Mouse (Mus musculus): ENCODE results near the gene Foxo6. TPM values are rescaled to one million over a fixed set of nuclear protein-coding genes. Genes with fewer than 3 reads are reported as not detected.

Gene Foxo6
- polyA plus RNA-seq (2012; rRNA removed) = 22.7 and 35.4 TPM in 2 replicates

DNA sequence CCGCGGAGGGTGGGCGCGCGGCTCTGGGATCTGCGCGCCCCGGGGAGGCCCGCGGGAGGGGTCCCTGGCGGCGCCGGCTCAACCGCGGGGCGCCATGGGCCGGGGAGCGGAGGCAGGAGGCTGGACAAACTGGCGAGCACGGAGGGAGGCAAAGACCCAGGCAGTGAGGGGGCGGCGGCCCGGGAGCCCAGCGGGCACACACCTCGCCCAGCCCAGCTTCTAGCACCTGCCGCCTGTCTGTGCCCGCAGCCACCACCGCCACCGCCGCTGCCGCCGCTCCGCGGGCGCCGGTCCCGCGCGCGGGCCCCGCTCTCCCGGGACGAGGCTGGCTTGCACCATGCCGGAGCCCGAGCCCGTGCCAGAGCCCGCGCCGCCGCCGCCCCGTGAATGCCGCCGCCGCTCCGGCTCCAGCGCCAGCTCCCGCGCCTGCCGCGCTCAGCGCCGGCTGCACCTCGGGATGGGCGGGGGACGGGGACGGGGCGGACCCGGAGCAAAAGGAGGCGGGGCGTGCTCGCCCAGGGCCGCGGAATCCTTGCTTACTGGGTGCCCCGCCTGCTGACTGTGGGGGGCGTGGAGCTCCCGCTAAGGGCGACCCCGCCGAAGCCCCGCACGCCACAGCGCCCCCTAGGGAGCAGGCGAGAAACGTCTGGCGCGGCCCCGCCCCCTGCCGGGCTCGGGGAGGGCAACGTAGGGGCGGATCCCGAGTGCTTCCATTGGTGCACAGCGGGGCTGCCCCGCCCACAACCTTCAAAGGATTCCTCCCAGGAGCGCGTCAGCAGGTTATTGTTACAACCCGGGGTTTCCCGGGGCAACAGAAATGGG lies at the start of gene Foxo6:
Gene Foxo6 (minus strand): TSS at position 60 of the 822 bp plus-strand sequence.
- peak; percentile 98 for DNase-seq (ENCODE audit: low read depth)
- TF ChIP-seq POLR2A (IDR thresholded peaks at IDR 0.05; ENCODE audit: borderline replicate concordance, extremely low read depth, insufficient read depth, insufficient read length, poor library complexity, severe bottlenecking) (peak; percentile 69), CTCF (IDR thresholded peaks at IDR 0.05; ENCODE audit: borderline replicate concordance, extremely low read depth, insufficient read depth, insufficient read length) (peak; percentile 80)

DNA sequence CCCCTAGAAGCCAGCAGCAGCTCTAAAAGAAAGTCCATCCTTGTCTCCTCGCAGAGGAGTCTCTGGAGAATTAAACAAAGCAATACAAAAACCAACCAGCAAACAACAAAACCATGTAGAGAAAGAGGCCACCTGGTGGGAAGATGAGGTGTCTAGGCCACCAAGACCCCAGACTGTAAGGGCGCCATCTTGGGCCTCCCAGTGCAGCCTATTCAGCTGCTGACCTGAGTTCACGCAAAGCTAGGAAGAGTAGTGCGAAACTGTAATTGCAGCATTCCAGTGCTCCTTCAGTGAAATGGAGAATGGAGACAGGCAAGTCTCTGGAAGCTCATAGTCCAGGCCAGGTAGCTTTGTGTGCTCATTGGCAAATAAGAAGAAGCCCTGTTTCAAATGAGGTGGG lies 47.2 kb upstream of the Foxo6 start:
- TF ChIP-seq CTCF (IDR thresholded peaks at IDR 0.05; ENCODE audit: borderline replicate concordance, extremely low read depth, insufficient read depth, insufficient read length) = no peak
- no peak for TF ChIP-seq POLR2A (IDR thresholded peaks at IDR 0.05; ENCODE audit: borderline replicate concordance, extremely low read depth, insufficient read depth, insufficient read length, poor library complexity, severe bottlenecking)
- DNase-seq (ENCODE audit: low read depth) = no peak

DNA sequence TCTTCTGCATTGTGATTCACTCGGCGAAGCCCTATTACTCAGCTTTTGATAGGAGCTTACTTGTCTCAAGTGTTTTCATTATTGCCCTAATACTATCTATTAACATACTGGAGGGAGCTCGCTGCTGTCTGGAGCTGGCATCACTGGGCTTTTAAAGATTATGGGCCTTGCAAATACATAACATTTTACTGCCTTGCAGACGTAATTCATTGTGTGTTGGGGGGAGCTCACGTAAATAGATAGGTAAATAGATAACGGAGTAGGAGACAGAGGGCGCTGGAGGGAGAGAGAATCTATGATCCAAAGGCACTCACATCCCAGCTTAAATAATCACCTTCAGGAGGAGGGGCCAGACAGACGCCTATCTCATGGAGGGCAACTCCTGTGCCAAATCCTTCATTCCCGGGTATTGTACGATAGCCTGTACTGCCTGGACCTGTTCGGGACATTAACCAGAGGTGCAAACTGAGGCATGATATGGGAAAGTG lies 45.8 kb upstream of the Foxo6 start:
- DNase-seq (ENCODE audit: low read depth) = peak; percentile 87
- TF ChIP-seq CTCF (IDR thresholded peaks at IDR 0.05; ENCODE audit: borderline replicate concordance, extremely low read depth, insufficient read depth, insufficient read length) (no peak), POLR2A (IDR thresholded peaks at IDR 0.05; ENCODE audit: borderline replicate concordance, extremely low read depth, insufficient read depth, insufficient read length, poor library complexity, severe bottlenecking) (no peak)

DNA sequence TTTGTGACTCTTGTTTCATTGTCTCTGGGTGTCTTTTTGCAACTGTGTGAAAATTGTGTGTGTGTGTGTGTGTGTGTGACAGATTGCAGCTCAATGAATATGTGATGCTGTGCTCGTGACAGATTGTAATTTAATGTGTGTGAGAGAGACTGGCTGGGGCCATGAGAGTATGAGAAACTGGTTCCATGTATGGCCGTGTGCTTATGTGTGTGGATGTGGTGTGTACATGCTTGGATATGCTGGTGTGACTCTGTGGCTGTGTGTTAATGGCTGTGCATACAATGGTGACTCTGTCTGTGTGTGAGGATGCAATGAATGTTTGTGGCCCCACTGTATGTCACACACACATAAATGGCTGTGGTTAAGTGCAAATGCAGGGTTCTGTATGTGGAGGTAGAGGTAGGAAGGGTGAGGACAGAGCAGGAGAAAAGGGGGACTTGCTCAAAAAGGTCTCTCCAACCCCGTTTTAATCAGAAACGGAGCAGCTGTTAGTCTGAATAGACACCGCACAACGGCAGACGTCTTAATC lies 45.3 kb upstream of the Foxo6 start:
- DNase-seq (ENCODE audit: low read depth) = peak; percentile 54

DNA sequence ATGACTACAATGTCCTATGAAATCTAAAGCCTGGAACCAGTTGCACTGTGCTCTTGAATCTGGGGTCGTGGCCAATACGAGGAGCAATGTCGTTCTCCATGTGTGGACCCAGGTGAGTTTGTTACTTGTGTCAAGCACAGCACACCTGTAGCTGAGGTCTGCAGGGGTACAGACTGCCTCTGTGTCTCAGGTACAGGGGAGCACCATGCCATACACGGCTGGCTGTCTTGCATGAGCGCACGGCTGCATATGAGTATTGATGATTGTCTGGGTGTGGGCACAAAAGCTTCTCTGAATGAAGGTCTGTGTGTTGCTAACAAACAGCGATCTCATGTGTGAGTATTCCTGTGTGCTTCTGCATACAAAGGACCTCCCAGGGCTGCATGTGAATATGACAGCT lies 44.8 kb upstream of the Foxo6 start:
- no peak for DNase-seq (ENCODE audit: low read depth)
- no peak for TF ChIP-seq CTCF (IDR thresholded peaks at IDR 0.05; ENCODE audit: borderline replicate concordance, extremely low read depth, insufficient read depth, insufficient read length)

More for the DNA sequence above, 45.3 kb upstream of the Foxo6 start:
- TF ChIP-seq CTCF (IDR thresholded peaks at IDR 0.05; ENCODE audit: borderline replicate concordance, extremely low read depth, insufficient read depth, insufficient read length) (no peak), POLR2A (IDR thresholded peaks at IDR 0.05; ENCODE audit: borderline replicate concordance, extremely low read depth, insufficient read depth, insufficient read length, poor library complexity, severe bottlenecking) (no peak)

DNA sequence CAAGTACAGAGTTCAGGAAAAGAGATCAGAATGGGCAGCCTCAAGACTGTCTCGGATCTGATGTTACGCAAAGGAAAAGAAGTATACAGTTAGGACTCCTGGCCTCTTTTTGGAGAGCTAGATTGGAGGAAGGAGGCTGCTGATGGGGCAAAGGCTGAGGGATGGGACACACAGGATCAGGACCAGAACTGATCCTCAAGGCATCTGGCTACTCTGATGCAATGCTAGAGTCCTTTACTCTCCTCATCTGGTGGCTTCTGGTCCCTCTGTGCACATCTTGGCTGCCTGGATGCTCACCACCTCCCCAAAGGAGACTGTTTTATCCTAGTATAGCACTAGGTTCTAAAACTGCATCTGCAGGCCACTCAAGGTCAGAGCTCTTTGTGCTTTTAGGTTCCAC lies 44.4 kb upstream of the Foxo6 start:
- DNase-seq (ENCODE audit: low read depth) = no peak
- TF ChIP-seq CTCF (IDR thresholded peaks at IDR 0.05; ENCODE audit: borderline replicate concordance, extremely low read depth, insufficient read depth, insufficient read length) = no peak
- TF ChIP-seq POLR2A (IDR thresholded peaks at IDR 0.05; ENCODE audit: borderline replicate concordance, extremely low read depth, insufficient read depth, insufficient read length, poor library complexity, severe bottlenecking) = no peak

DNA sequence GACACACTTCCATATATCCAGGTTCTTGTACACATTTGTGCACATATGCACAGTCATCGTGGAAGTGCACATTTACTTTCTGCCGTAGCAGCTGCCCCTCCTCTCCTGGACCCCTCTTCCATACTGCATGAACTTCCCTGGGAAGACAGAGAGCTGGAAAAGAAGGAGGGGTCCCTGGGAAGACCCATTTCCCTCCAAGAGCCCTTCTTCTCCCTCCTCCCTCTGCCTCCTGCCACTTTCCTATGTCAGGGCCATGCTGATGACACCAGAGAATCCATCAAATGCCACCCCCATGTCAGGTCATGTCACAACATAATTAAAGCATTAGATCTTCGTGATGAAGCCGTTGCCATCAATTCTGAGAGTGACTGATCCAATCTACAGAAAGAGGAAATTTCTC lies 38.6 kb upstream of the Foxo6 start:
- peak; percentile 56 for DNase-seq (ENCODE audit: low read depth)
- no peak for TF ChIP-seq CTCF (IDR thresholded peaks at IDR 0.05; ENCODE audit: borderline replicate concordance, extremely low read depth, insufficient read depth, insufficient read length)

DNA sequence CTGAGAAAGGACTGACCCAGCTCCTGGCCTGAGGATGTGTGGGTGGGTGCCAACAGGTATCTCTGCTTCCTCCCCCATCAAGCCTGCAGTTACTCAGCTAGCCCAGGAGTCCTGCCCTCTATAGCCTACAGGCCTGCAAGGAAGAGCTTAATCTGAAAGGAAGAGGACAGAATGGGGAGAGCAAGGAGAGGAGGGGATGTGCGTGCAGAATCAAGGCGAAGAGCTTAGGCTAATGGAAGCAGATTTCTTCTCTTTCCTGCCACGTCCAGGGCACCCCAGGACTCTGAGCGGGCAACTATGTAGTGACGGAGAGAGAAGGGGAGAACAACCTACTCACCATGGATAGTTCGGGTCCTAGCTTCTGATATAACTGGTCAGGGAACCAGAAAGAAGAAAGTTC lies 37.9 kb upstream of the Foxo6 start:
- TF ChIP-seq POLR2A (IDR thresholded peaks at IDR 0.05; ENCODE audit: borderline replicate concordance, extremely low read depth, insufficient read depth, insufficient read length, poor library complexity, severe bottlenecking) (no peak), CTCF (IDR thresholded peaks at IDR 0.05; ENCODE audit: borderline replicate concordance, extremely low read depth, insufficient read depth, insufficient read length) (no peak)
- no peak for DNase-seq (ENCODE audit: low read depth)

DNA sequence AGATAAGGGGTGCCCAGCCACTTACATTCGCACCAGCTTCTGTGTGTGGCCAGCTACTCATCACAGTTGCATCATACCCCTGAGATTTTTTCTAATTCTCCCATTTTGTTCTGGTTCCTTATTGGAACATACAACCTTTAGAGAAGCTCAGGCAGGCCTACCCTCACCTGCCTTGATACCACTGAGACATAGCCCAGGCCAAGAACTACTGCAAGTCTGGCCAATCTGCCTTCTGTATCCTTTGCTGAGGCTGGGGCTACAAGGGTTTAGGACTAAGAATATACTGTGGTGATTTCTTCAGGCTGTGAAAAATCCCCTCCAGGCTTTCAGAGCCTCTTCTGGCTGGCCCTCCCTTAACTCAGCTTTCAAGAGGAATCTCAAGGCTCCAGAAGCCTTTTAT lies 36.7 kb upstream of the Foxo6 start:
- TF ChIP-seq CTCF (IDR thresholded peaks at IDR 0.05; ENCODE audit: borderline replicate concordance, extremely low read depth, insufficient read depth, insufficient read length) = no peak
- no peak for TF ChIP-seq POLR2A (IDR thresholded peaks at IDR 0.05; ENCODE audit: borderline replicate concordance, extremely low read depth, insufficient read depth, insufficient read length, poor library complexity, severe bottlenecking)
- no peak for DNase-seq (ENCODE audit: low read depth)

DNA sequence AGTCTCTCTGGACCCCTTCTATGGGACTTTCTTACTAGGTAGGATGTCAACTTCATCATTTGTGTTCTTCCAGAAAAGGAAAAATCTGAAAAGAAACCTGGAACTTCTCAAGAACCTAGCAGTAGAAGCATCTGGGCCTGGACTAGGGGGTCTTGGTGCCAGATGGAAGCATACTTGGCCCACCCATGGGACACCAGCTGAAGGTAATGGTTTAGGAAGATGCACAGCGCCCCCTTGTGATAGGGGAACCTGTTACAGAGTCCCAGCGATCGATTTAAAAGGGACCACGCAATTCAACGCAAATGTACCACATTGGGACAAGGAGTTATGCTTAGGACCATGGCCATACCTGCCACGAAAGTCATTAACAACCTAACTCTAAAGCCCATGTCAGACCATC lies 36.0 kb upstream of the Foxo6 start:
- DNase-seq (ENCODE audit: low read depth) = peak; percentile 60
- TF ChIP-seq POLR2A (IDR thresholded peaks at IDR 0.05; ENCODE audit: borderline replicate concordance, extremely low read depth, insufficient read depth, insufficient read length, poor library complexity, severe bottlenecking) (no peak), CTCF (IDR thresholded peaks at IDR 0.05; ENCODE audit: borderline replicate concordance, extremely low read depth, insufficient read depth, insufficient read length) (peak; percentile 52)

DNA sequence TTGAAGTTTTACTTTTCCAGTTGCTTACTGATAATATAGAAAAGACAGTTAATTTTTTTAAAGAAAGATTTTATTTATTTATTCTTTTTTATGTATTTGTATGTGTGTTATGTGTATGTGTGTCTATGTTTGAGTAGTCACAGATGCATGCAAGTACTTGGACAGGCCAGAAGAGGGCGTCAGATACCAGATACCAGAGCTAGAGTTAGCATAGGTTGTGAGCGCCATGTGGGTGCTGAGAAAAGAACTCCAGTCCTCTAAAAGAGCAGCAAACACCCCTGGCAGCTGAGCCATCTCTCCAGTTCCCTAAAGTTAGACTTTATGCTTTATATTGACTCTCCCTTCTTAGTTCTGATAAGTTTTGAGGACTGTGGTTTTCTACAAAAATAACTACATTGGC lies 30.4 kb upstream of the Foxo6 start:
- no peak for DNase-seq (ENCODE audit: low read depth)
- TF ChIP-seq POLR2A (IDR thresholded peaks at IDR 0.05; ENCODE audit: borderline replicate concordance, extremely low read depth, insufficient read depth, insufficient read length, poor library complexity, severe bottlenecking) = no peak
- 0 out of 2 replicates have a peak, but pooled peaks have one; percentile 2 for TF ChIP-seq CTCF (IDR thresholded peaks at IDR 0.05; ENCODE audit: borderline replicate concordance, extremely low read depth, insufficient read depth, insufficient read length)

DNA sequence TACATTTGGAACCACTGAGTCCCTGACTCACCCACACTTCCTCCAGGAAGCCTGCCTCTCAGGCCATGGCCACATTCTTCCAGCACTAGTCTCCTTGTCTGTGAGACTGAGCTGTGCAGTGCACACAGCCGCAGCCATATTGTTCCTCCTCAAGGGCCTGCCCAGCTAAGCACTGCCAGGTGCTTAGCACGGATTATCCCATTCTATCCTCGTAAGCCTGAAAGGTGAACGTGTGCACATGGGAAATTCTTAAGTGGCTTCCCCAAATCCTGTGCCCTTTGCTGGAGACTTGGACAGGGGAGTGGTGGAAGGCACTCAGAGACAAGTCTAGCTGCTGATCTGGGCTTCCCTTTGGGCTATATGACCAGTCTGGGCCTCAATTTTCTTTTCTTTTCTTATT lies 29.6 kb upstream of the Foxo6 start:
- no peak for DNase-seq (ENCODE audit: low read depth)
- TF ChIP-seq POLR2A (IDR thresholded peaks at IDR 0.05; ENCODE audit: borderline replicate concordance, extremely low read depth, insufficient read depth, insufficient read length, poor library complexity, severe bottlenecking) (no peak), CTCF (IDR thresholded peaks at IDR 0.05; ENCODE audit: borderline replicate concordance, extremely low read depth, insufficient read depth, insufficient read length) (no peak)

Data from brain, embryonic 14.5 days (tissue).